Mouse (Mus musculus): ENCODE results near the gene Kcnq2.

- TF ChIP-seq MAFK (IDR thresholded peaks at IDR 0.05; ENCODE audit: insufficient read depth, low read depth, low read length), result no peak
- no peak for TF ChIP-seq ZNF384 (IDR thresholded peaks at IDR 0.05; ENCODE audit: low read depth, low read length)
- TF ChIP-seq HCFC1 (IDR thresholded peaks at IDR 0.05; ENCODE audit: borderline replicate concordance, insufficient read depth, low read length), result no peak
- no peak for TF ChIP-seq ZC3H11A (IDR thresholded peaks at IDR 0.05; ENCODE audit: borderline replicate concordance, low read depth, low read length)
Observed at GRCm38 (mm10) chr2:181058193-181058592, 76.9 kb downstream of the Kcnq2 start.

Measured in ES-E14 (cell line).